Mouse (Mus musculus): Measurements from ENCODE around the gene Ctdsp2. TPM values are rescaled to one million over a fixed set of nuclear protein-coding genes. Genes with fewer than 3 reads are reported as not detected.

The Ctdsp2 gene
- total RNA-seq, 2 experiments from 2014 or later, result 94.0 to 99.2 TPM

- TF ChIP-seq CTCF (IDR thresholded peaks at IDR 0.05), result no peak
- intact Hi-C loops (cut with DNase I), result no loop called here
These were observed 6.6 kb downstream of the Ctdsp2 start for GRCm38 (mm10) chr10:126985127-126985526.

GRCm38 (mm10) chr10:126985579-126985978, 7.1 kb downstream of the Ctdsp2 start:
- Histone ChIP-seq H3K4me3 (peak overlapping the region; percentile 84), H3K27ac (peak overlapping the region; percentile 100)
- intact Hi-C loops (cut with DNase I), result no loop called here
- no peak for DNase-seq
- TF ChIP-seq CTCF (IDR thresholded peaks at IDR 0.05), result no peak

More at GRCm38 (mm10) chr10:126985127-126985526, 6.6 kb downstream of the Ctdsp2 start:
- H3K4me3 ChIP-seq, result peak overlapping the region; percentile 84
- DNase-seq, result no peak
- H3K27ac ChIP-seq, result peak overlapping the region; percentile 100

GRCm38 (mm10) chr10:126986541-126986961, 8.0 kb downstream of the Ctdsp2 start:
- intact Hi-C loops (cut with DNase I), result loop anchor here (2.0 kb wide), 2 partner anchors 44 to 58 kb away; partner anchors contain the start of gene Tsfm
- H3K4me3 ChIP-seq, result peak overlapping the region; percentile 84
- TF ChIP-seq CTCF (IDR thresholded peaks at IDR 0.05), result no peak
- DNase-seq, result peak; percentile 94
- peak overlapping the region; percentile 100 for H3K27ac ChIP-seq

- DNase-seq, result no peak
- Histone ChIP-seq H3K4me3 (peak overlapping the region; percentile 84), H3K27ac (peak overlapping the region; percentile 100)
- no peak for TF ChIP-seq CTCF (IDR thresholded peaks at IDR 0.05)
- intact Hi-C loops (cut with DNase I), result loop anchor here (2.0 kb wide), 2 partner anchors 43 to 59 kb away; partner anchors contain the start of gene Tsfm
These were observed 8.9 kb downstream of the Ctdsp2 start for GRCm38 (mm10) chr10:126987183-126988118.

- H3K27ac ChIP-seq, result peak overlapping the region; percentile 100
- TF ChIP-seq CTCF (IDR thresholded peaks at IDR 0.05), result no peak
- no peak for DNase-seq
- intact Hi-C loops (cut with DNase I), result no loop called here
- peak overlapping the region; percentile 84 for H3K4me3 ChIP-seq
These were observed 10.1 kb downstream of the Ctdsp2 start for GRCm38 (mm10) chr10:126988513-126989165.

- Histone ChIP-seq H3K4me3 (peak overlapping the region; percentile 58), H3K27ac (peak overlapping the region; percentile 100)
- TF ChIP-seq CTCF (IDR thresholded peaks at IDR 0.05), result peak; percentile 93
- intact Hi-C loops (cut with DNase I), result loop anchor here (1.0 kb wide), 1 partner anchor 71 kb away; no protein-coding TSS in a partner anchor
- peak; percentile 92 for DNase-seq
These were observed 12.0 kb downstream of the Ctdsp2 start for GRCm38 (mm10) chr10:126990313-126991056.

- no peak for DNase-seq
- H3K4me3 ChIP-seq, result peak overlapping the region; percentile 58
- intact Hi-C loops (cut with DNase I), result no loop called here
- no peak for TF ChIP-seq CTCF (IDR thresholded peaks at IDR 0.05)
- peak overlapping the region; percentile 100 for H3K27ac ChIP-seq
These were observed 13.2 kb downstream of the Ctdsp2 start for GRCm38 (mm10) chr10:126991676-126992075.

- no peak for DNase-seq
- H3K4me3 ChIP-seq, result no peak overlapping the region
- H3K27ac ChIP-seq, result no peak overlapping the region
- no peak for TF ChIP-seq CTCF (IDR thresholded peaks at IDR 0.05)
- intact Hi-C loops (cut with DNase I), result no loop called here
These were observed 15.1 kb downstream of the Ctdsp2 start for GRCm38 (mm10) chr10:126993621-126994020.

GRCm38 (mm10) chr10:126997340-126998113, 19.0 kb downstream of the Ctdsp2 start:
- peak; percentile 55 for DNase-seq
- no peak for TF ChIP-seq CTCF (IDR thresholded peaks at IDR 0.05)
- intact Hi-C loops (cut with DNase I), result no loop called here
- Histone ChIP-seq H3K27ac (0 out of 2 replicates have a peak overlapping the region, but pooled peaks have one; percentile 35), H3K4me3 (no peak overlapping the region)

- intact Hi-C loops (cut with DNase I), result no loop called here
- TF ChIP-seq CTCF (IDR thresholded peaks at IDR 0.05), result no peak
- no peak for DNase-seq
- Histone ChIP-seq H3K4me3 (no peak within 1 kb of the TSS), H3K27ac (no peak within 1 kb of the TSS)
These were observed 22.0 kb downstream of the Ctdsp2 start, which contains the start of gene Avil for GRCm38 (mm10) chr10:127000529-127000928. Gene Avil (plus strand): TSS chr10:127000709.

- H3K27ac ChIP-seq, result no peak overlapping the region
- H3K4me3 ChIP-seq, result no peak overlapping the region
- intact Hi-C loops (cut with DNase I), result no loop called here
- no peak for TF ChIP-seq CTCF (IDR thresholded peaks at IDR 0.05)
- no peak for DNase-seq
These were observed 22.8 kb downstream of the Ctdsp2 start for GRCm38 (mm10) chr10:127001297-127001696.

Measured in gastrocnemius, adult 2 months (tissue).